Mouse (Mus musculus) bone marrow macrophage, adult 2 months (primary cell): ENCODE data around the gene Snrpd2.

Experiments
- CTCF ChIP-seq: IDR thresholded peaks from 2 replicates; pipeline ENCODE4 v1.5.1; 2012; ENCODE audit warnings: low read depth, mild to moderate bottlenecking, low read length, moderate library complexity
- POLR2A ChIP-seq: IDR thresholded peaks from 2 replicates; pipeline ENCODE4 v1.6.1; 2012; ENCODE audit warnings: mild to moderate bottlenecking, low read depth, low read length, borderline replicate concordance

DNA sequence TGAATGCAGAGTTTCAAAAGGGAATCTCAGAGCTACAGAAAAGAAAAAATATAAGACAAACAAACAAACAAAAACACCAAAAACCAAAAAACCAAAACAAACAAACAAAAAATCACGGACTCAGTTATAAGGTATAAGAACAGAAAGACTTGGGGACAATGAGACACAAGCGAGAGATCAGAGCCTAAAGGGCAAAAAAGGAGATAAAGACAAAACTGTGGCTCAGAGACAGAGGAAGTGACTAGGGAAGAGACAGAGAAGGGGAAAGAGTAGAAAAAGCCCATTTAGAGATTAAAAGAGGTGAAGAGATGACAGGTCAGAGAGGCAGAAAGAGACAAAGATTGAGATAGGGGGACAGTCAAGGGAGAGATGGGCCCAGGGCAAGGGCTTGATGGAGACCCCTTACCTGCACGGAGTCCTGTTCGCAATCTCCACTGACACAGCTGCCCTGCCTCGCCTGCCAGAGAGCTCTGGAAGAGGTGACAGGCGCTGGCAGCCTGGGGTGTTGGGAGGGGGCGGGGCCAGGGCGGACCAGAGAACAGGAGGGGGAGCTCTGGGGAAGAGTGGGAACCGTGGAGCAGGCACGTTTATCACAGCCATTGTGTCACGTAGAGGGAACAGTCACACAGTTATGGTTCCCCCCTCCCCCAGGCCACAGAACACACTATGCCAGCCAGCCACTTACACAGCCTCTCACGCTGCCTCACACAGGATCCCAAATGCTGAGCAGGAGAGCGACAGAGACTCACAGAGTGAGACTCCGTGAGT is 16.3 kb downstream of the Snrpd2 start, which contains the start of gene Gipr:
- TF ChIP-seq CTCF (no peak), POLR2A (no peak)
